Mouse (Mus musculus) heart, embryonic 14.5 days (tissue): ENCODE measurements around the gene Atg13. TPM values are rescaled to one million over a fixed set of nuclear protein-coding genes. Genes with fewer than 3 reads are reported as not detected.

Source experiments
- ATAC-seq: fragments of 200-750 bp; cut with Nextera tagmentation; 2 replicates; pipeline ENCODE4 v1.8.0; 2017; ENCODE audit warnings: low read depth, moderate TSS enrichment; ENCODE audit not compliant: insufficient number of reproducible peaks, insufficient read depth, low FRiP score
- H3K27ac ChIP-seq, 2 experiments: fragments of 200-500 bp in 1 of 2; fragments of 300-500 bp in 1 of 2; sonication (generic) in 1 of 2; replicated peaks in 1 of 2; 2 replicates each; pipeline ENCODE4 v1.5.1; 2012 to 2014; ENCODE audit warnings: low read depth in 2 of 2, low read length in 2 of 2, control low read depth in 1 of 2, mild to moderate bottlenecking in 1 of 2, mixed read lengths in 1 of 2; ENCODE audit not compliant: control insufficient read depth in 1 of 2, insufficient read depth in 1 of 2
- H3K27me3 ChIP-seq: fragments of 300-500 bp; sonication (generic); 2 replicates; pipeline ENCODE4 v1.6.1; 2014; ENCODE audit warnings: mild to moderate bottlenecking, low read length, control low read depth; ENCODE audit not compliant: control insufficient read depth, insufficient read depth
- H3K36me3 ChIP-seq: fragments of 300-500 bp; sonication (generic); 2 replicates; pipeline ENCODE4 v1.6.1; 2014; ENCODE audit warnings: mild to moderate bottlenecking, control low read depth, low read length, mixed read lengths; ENCODE audit not compliant: control insufficient read depth, insufficient read depth
- H3K4me1 ChIP-seq, 2 experiments: fragments of 200-500 bp in 1 of 2; fragments of 300-500 bp in 1 of 2; sonication (generic) in 1 of 2; 2 replicates each; pipeline ENCODE4 v1.6.1; 2012 to 2014; ENCODE audit warnings: low read length in 2 of 2, control low read depth in 1 of 2, mixed read lengths in 1 of 2; ENCODE audit not compliant: control insufficient read depth in 2 of 2, insufficient read depth in 2 of 2
- H3K4me2 ChIP-seq: fragments of 300-500 bp; sonication (generic); 2 replicates; pipeline ENCODE4 v1.6.1; 2014; ENCODE audit warnings: mild to moderate bottlenecking, low read length
- H3K4me3 ChIP-seq, 2 experiments: fragments of 200-500 bp in 1 of 2; fragments of 300-500 bp in 1 of 2; sonication (generic) in 1 of 2; 2 replicates each; pipeline ENCODE4 v1.5.1; 2012 to 2014; ENCODE audit warnings: low read length in 2 of 2, mild to moderate bottlenecking in 2 of 2, control low read depth in 1 of 2, low read depth in 1 of 2, moderate library complexity in 1 of 2; ENCODE audit not compliant: control insufficient read depth in 1 of 2, insufficient read depth in 1 of 2
- H3K9ac ChIP-seq: fragments of 300-500 bp; sonication (generic); 2 replicates; pipeline ENCODE4 v1.6.1; 2014; ENCODE audit warnings: mild to moderate bottlenecking, low read length
- H3K9me3 ChIP-seq: fragments of 300-500 bp; sonication (generic); 2 replicates; pipeline ENCODE4 v1.6.1; 2016; ENCODE audit warnings: low read length, control low read depth; ENCODE audit not compliant: control insufficient read depth
- WGBS: fragments of 180-500 bp; shearing (Covaris S2); extraction: QIAGEN DNeasy Blood & Tissue Kit; methylation state at CpG from one replicate; pipeline ENCODE4 v1.1.7; 2014; 5-methylcytosine and 5-hydroxymethylcytosine counted together
- polyA plus RNA-seq: library from polyadenylated mRNA; unstranded; fragments of >200 nt; fragmentation: Nextera tagmentation; extraction: Ambion mirVana; gene quantifications from 2 replicates; pipeline ENCODE4 v1.2.1, GENCODE M21; 2014

Gene Atg13
- polyA plus RNA-seq, 1 experiment from 2014 or later: 29.0 TPM

GRCm38 (mm10) chr2:91655388-91655787 lies 55.0 kb downstream of the Atg13 start:
- H3K9me3 ChIP-seq: no peaks in the 10 kb centered on the region
- peak overlapping the region; percentile 19; the same call in 1 of the 2 replicates for H3K4me2 ChIP-seq
- H3K27me3 ChIP-seq: no peaks in the 10 kb centered on the region
- H3K4me1 ChIP-seq: peaks cover 34 to 58% of the 10 kb centered on the region in 2 experiments
- H3K27ac ChIP-seq: peak overlapping the region; percentile 75 to 85
- 20% methylated on average over 5 of the region's 5 CpGs for WGBS
- H3K4me3 ChIP-seq: no peak overlapping the region
- ATAC-seq: no peak
- 0 out of 2 replicates have a peak overlapping the region, but pooled peaks have one; percentile 27 for H3K9ac ChIP-seq
- H3K36me3 ChIP-seq: peaks cover 71% of the 10 kb centered on the region

- Histone ChIP-seq H3K9me3 (no peaks in the 10 kb centered on the region), H3K4me3 (no peak overlapping the region), H3K36me3 (peaks cover 49% of the 10 kb centered on the region), H3K27ac (peak overlapping the region; percentile 67 to 72), H3K4me2 (peak overlapping the region; percentile 86), H3K9ac (peak overlapping the region; percentile 54), H3K27me3 (no peaks in the 10 kb centered on the region), H3K4me1 (peaks cover 34 to 62% of the 10 kb centered on the region in 2 experiments)
- WGBS: 12% methylated on average over 6 of the region's 6 CpGs
- ATAC-seq: no peak
Observed at GRCm38 (mm10) chr2:91652863-91653262, 57.5 kb downstream of the Atg13 start.

- Histone ChIP-seq H3K9ac (peak overlapping the region; percentile 89; the same call in 1 of the 2 replicates), H3K27me3 (no peaks in the 10 kb centered on the region), H3K4me2 (peak overlapping the region; percentile 86), H3K36me3 (peaks cover 49% of the 10 kb centered on the region), H3K27ac (peak overlapping the region; percentile 19 to 72; a peak in 3 of 4 replicates), H3K4me3 (no peak overlapping the region), H3K4me1 (peaks cover 30 to 57% of the 10 kb centered on the region in 2 experiments), H3K9me3 (no peaks in the 10 kb centered on the region)
- ATAC-seq: no peak
- WGBS: 64% methylated on average over 14 of the region's 14 CpGs
Observed at GRCm38 (mm10) chr2:91651458-91652258, 58.7 kb downstream of the Atg13 start.

DNA sequence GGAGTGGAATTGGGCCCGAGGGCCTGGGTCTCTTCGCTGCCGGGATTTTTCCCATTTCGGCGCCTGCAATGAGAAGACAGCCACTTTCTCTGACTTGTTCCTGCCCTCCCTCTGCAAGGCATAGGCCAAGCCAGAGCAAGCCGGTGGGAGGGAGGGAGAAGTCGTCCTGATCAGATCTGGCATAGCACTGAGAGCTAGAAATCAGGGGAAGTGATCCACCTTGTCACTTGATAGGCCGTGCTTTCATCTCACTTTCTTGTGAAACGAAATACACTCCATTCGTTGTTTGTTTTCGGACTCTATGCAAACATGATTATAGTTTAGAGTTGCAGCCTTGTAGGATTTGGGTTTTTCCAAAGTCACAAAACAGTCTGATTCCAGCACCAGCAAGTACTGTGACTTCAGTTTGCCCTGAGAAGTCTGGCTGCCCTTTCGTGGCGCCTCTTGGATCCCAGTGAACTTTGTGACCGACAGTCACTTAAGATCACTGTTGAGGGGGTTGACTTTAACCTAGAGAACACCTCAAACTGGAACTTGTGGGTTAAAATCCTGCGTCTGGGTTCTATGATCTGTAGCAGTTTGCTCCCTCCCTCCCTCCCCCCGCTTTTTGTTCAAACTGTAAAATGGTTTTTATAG lies 59.9 kb downstream of the Atg13 start:
- Histone ChIP-seq H3K4me1 (peaks cover 22 to 46% of the 10 kb centered on the region in 2 experiments), H3K27ac (peak overlapping the region; percentile 82 to 90), H3K4me2 (peak overlapping the region; percentile 86), H3K27me3 (no peaks in the 10 kb centered on the region), H3K36me3 (peaks cover 49% of the 10 kb centered on the region), H3K4me3 (peak overlapping the region; percentile 79 to 91), H3K9ac (peak overlapping the region; percentile 89), H3K9me3 (no peaks in the 10 kb centered on the region)
- 0 out of 2 replicates have a peak, but pooled peaks have one; percentile 24 for ATAC-seq
- 7% methylated on average over 16 of the region's 16 CpGs for WGBS

DNA sequence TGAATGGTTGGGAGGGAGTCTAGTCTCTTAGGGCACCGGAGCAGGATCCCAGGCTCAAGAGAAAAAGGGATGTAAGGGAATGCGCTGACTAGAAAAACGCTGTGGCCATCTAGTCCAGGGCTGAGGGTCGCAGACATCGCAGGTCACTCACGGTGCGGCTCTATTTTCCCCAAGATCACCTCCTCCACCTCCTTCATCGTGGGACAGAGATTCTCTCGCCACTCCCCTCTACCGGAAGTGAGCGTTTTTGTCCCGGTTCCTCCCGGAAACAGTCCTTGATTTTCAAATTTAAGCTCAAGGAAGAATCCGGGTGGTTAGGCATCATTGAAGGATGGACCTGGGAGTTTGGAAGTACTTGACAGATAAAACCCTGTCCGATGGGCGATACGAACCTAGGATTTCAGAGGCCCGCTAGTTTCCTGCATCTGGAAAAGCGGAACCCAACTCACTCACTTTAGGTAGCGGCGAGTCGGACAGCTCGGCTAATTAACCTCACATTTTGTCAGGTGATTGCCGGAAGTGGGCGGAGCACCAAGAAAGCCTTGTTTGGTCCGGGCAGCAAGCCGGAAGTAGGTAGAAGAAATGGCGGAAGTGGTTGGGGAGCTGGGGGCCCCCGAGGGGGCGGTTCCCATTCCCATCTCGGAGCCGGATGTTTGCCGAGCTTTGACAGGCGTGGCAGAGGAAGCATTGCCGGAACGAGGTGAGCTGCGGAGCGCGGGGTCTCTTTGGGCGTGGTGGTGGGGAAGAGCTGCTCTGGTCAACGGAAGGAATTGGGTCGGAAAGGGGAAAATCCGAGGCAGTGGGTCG lies 60.6 kb downstream of the Atg13 start, which contains the start of the genes Zfp408 and Arhgap1:
TSS of gene Zfp408 (minus strand) at position 239 of the 807 bp plus-strand sequence.
TSS of gene Arhgap1 (plus strand) at position 308 of the 807 bp plus-strand sequence.
- H3K4me2 ChIP-seq: peak within 1 kb of the TSS; percentile 86
- peak within 1 kb of the TSS; percentile 90 to 91 for H3K27ac ChIP-seq
- peak; percentile 84 for ATAC-seq
- H3K4me1 ChIP-seq: peaks cover 15 to 38% of the 10 kb centered on the region in 2 experiments
- H3K9ac ChIP-seq: peak within 1 kb of the TSS; percentile 90
- H3K36me3 ChIP-seq: peaks cover 49% of the 10 kb centered on the region
- H3K27me3 ChIP-seq: no peaks in the 10 kb centered on the region
- peak within 1 kb of the TSS; percentile 79 to 91 for H3K4me3 ChIP-seq
- under 1% methylated on average over 44 of the region's 44 CpGs for WGBS
- H3K9me3 ChIP-seq: no peaks in the 10 kb centered on the region

DNA sequence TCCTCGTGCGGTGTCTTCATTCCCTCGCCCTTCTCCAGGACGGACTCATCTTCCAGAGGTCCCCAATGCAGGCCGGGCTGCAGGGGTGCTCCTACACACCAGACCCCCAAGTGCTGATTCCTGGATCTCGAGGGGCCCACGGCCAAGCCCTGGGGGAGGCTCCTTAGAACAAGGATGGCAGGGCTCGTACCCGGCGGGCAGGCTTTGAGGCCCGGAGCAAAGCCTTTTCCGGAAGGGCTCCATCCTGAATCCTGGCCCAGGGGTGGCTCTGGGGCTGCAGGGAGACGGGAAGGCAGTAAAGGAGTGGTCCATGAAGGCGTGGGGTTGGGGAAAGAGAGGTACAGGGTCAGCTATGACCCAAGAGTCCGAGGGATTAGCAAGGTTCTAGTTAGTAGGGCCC lies 61.2 kb downstream of the Atg13 start:
- peak overlapping the region; percentile 90 to 91; a peak in 3 of 4 replicates for H3K27ac ChIP-seq
- H3K9ac ChIP-seq: peak overlapping the region; percentile 90
- ATAC-seq: peak; percentile 8; the same call in 1 of the 2 replicates
- no peaks in the 10 kb centered on the region for H3K27me3 ChIP-seq
- H3K4me2 ChIP-seq: peak overlapping the region; percentile 83
- 2% methylated on average over 15 of the region's 15 CpGs for WGBS
- peaks cover 15 to 37% of the 10 kb centered on the region in 2 experiments for H3K4me1 ChIP-seq
- no peaks in the 10 kb centered on the region for H3K9me3 ChIP-seq
- peaks cover 49% of the 10 kb centered on the region for H3K36me3 ChIP-seq
- peak overlapping the region; percentile 79 to 91 for H3K4me3 ChIP-seq

GRCm38 (mm10) chr2:91646733-91647132 lies 63.6 kb downstream of the Atg13 start:
- no peak overlapping the region for H3K9ac ChIP-seq
- peaks cover 62% of the 10 kb centered on the region for H3K36me3 ChIP-seq
- no peak overlapping the region for H3K27ac ChIP-seq
- H3K9me3 ChIP-seq: no peaks in the 10 kb centered on the region
- no peaks in the 10 kb centered on the region for H3K27me3 ChIP-seq
- no peak overlapping the region for H3K4me3 ChIP-seq
- H3K4me1 ChIP-seq: peaks cover 2 to 15% of the 10 kb centered on the region in 2 experiments; a peak in 2 of 4 replicates
- H3K4me2 ChIP-seq: no peak overlapping the region
- ATAC-seq: no peak
- WGBS: 41% methylated on average over 1 of the region's 1 CpGs
